Mouse (Mus musculus) C2C12 (cell line): ENCODE data around the gene Atf2.

Experiments
- MYOD1 ChIP-seq: IDR thresholded peaks from one replicate; pipeline ENCODE4 v1.6.1; 2011; ENCODE audit warnings: low read depth; ENCODE audit not compliant: control insufficient read depth, insufficient read length
- MYOG ChIP-seq: IDR thresholded peaks from one replicate; pipeline ENCODE4 v1.6.1; 2011; ENCODE audit not compliant: control insufficient read depth, insufficient read length; ENCODE audit errors: extremely low read depth
- USF1 ChIP-seq: IDR thresholded peaks from one replicate; pipeline ENCODE4 v1.6.1; 2011; ENCODE audit warnings: low read depth, mild to moderate bottlenecking, control low read depth, moderate library complexity

DNA sequence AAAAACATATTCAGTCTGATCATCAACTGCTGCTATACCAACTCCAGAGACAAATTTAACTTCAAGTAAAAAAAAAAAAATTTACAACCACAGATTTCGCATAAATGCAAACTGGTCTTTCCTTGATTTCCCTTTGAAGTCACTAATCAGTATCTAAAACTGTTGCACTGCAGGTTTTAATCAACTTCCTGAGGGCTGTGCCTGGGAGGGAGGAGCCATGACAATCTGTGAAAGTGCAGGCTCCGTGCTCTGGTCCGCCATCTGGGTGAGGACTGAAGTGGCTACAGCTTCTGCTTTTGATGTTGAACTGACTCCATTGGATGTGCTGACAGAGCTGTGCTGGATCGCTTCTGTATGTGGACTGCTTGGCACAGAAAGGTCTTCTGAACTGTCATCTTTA lies 73.7 kb downstream of the Atf2 start:
- TF ChIP-seq MYOD1 (no peak), MYOG (no peak), USF1 (no peak)
